Mouse (Mus musculus): ENCODE data around the gene Npas1.

Gene Npas1

GRCm38 (mm10) chr7:16477628-16478027 is at the start of gene Npas1:
Gene Npas1, minus strand, starts transcription at chr7:16477728.
- DNase-seq (ENCODE audit: low read depth, low spot score), result no peak

DNA sequence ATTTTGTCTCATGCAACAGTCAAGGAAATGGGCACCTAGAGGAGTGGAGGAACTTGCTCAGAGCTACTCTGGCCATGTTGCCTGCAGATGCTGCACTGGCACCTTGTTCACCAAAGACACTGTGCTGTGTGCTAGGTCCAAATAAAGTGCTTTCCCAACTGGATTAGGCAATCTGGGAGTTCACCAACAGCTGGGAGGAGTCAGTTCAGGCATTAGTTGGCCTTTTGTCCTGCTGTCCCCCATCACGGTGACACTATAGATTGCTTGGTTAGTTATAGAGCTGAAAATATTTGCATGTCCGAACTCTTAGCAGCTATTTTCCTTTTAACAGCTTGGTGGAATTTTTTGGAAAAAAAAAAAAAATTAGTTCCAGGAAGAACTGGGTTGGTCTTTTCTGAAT is 48.5 kb upstream of the Npas1 start:
- no peak for DNase-seq (ENCODE audit: low read depth, low spot score)

DNA sequence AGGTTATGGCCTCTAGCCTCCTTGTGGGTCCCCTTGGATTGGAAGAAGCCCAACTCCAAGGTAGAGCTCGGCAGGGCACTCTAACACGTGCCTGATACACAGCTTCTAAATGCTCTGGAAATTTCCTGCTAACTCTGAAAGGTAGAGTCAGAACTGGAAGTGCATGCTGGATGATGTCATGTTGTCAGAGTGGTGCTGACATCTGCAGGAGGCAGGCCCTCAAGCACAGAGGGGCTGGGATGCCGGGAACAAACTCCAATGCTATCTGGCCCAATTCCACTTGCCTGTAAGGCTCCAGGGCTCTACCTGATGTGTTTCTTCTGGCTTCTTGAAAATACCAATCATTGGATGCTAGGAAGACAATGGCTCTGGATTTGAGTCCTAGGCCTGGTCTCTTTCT is 47.9 kb upstream of the Npas1 start:
- DNase-seq (ENCODE audit: low read depth, low spot score), result no peak

DNA sequence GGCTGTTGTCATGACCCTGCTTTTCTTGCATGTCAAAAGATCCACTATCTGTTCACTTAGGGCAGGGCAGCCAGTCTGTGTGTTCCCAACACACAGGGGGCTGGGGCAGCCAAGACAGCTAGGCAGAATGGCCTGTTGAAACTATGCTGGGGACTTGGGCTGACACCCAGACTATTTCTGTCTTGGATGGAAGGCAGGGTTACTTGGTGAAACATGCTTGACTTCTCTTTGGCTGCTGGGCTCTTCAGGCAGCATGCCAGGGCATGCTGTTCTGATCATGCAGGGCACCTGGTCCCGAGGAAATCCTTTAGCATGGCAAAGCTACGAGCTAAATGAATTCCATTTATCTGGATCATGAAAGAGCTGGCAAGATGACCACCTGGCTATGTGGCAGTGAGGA is 46.8 kb upstream of the Npas1 start:
- DNase-seq (ENCODE audit: low read depth, low spot score), result no peak

- no peak for DNase-seq (ENCODE audit: low read depth, low spot score)
These were observed 41.8 kb upstream of the Npas1 start for GRCm38 (mm10) chr7:16519310-16519709.

- no peak for DNase-seq (ENCODE audit: low read depth, low spot score)
These were observed 39.7 kb upstream of the Npas1 start for GRCm38 (mm10) chr7:16517198-16517597.

- peak; percentile 71 for DNase-seq (ENCODE audit: low read depth, low spot score)
These were observed 29.8 kb upstream of the Npas1 start for GRCm38 (mm10) chr7:16507284-16507683.

DNA sequence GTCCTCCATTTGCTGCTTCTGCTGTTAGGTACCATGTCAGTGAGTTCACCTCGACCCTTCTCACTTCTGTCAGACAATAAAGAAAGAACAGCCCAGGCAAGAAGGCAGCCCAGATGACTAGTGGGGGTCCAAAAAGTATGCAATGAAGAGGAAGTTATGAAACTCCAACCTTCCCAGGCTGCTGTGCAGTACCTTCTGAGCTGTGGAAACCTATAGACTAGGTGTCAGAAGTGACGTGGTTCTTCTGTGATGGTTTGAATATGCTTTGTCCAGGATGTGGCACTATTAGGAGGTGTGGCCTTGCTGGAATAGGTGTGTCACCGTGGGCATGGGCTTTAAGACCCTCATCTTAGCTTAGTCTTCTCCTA is 27.7 kb upstream of the Npas1 start:
- DNase-seq (ENCODE audit: low read depth, low spot score), result no peak

DNA sequence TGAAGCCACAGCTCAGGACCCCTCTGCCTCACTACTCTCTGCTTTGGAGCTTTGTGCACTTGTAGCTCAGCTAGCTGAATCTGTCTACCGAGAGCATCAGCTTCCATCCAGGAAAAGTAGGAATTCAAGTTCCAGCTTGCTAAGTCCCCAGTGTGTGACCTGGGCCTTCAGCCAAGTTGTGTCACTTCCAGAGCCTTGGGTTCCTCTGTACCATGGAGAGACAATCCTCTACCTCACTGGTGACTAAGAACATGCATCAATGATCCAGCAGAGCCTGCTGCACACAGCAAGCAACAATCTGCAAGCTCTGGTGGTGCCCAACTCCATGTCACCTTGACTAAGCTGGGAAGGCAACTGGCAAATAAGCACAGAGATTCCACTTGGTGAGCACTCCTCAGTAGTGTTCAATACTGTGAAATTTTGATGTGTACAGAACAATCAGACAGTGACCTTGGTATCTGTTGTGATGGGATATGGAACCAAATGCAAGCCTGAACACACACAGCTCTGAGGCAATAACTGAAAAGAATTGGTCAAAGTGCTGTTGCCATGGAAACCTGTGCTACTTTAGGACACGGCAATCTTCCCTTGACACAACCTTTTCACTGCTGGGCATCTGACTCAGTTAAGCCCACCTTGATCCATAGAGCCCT is 27.2 kb upstream of the Npas1 start:
- DNase-seq (ENCODE audit: low read depth, low spot score), result no peak

DNA sequence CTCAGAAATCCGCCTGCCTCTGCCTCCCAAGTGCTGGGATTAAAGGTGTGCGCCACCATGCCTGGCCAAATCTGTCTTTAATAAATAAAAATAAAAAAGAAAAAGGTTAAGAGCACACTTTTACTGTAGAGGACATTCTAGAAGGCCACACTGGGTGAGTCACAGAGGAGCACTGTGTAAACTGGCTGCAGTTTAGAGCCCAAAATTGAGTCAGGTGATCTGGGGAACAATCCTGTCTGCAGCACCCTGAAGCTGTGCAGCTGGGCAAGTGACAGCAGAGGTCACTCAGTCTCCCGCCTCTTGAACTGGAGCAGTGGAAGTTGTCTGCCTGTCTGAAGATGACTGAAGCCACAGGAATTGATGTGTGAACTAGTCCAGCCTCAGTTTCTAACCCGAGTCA is 24.0 kb upstream of the Npas1 start:
- no peak for DNase-seq (ENCODE audit: low read depth, low spot score)

DNA sequence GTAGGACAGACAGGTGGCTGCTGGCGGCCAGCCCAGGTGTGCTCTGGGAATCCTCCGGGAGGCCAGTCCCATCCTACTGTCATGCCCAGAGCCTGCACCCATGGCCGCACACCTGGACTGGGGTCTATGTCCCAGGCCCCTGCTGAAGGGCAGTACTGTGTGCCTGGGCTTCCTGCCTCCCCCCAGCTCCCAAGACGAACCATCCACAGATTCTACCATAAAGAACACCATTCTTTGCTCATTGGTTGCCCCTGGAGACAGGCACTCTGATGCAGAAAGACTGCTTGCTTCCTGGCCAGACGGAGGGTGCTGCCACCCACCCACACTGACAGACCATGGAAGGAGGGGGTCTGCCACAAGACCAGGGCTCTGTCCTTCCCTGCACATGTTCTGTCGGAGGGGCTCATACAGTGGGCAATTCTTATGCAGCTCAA is 22.2 kb upstream of the Npas1 start:
- no peak for DNase-seq (ENCODE audit: low read depth, low spot score)

- no peak for DNase-seq (ENCODE audit: low read depth, low spot score)
These were observed 18.7 kb upstream of the Npas1 start for GRCm38 (mm10) chr7:16496260-16496659.

DNA sequence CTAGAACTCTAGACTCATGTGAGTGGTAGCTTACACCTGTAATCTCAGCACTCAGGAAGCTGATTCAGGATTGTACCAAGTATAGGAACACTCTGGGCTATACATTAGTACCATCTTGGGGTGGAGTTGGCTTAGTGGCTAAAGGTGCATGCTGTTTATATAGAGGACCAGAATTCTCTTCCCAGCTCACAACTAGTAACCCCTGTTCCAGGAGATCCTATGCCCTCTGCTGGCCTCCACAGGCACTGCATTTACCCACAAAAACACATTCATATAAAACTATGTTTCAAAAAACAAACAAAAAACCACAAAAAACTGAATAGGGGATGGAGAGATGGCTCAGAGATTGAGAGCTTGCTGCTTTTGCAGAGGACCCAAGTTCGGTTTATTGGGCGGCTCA is 15.8 kb upstream of the Npas1 start:
- no peak for DNase-seq (ENCODE audit: low read depth, low spot score)

- no peak for DNase-seq (ENCODE audit: low read depth, low spot score)
These were observed 14.7 kb upstream of the Npas1 start for GRCm38 (mm10) chr7:16492211-16492610.

GRCm38 (mm10) chr7:16491759-16492158 is 14.2 kb upstream of the Npas1 start:
- DNase-seq (ENCODE audit: low read depth, low spot score), result peak; percentile 73

DNA sequence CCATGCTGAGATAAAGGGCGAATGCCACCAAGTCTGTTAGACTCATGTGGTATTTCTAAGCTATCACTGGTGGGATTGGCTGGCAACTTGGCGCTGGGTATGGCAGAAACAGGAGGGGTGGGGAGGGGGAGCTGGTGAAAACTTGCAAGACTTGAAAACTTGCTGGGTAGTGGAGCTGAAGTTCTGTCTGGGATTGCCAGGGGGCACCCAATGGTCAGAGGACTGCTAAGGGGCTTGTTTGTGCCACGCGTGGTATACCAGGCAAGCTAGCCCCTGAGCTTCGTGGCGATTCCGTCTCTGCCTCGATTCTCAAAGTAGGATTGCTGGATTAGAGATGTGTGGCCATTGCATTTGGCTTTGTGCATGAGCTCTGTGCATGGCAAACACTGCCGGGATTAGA is 12.4 kb upstream of the Npas1 start:
- DNase-seq (ENCODE audit: low read depth, low spot score), result peak; percentile 85

- no peak for DNase-seq (ENCODE audit: low read depth, low spot score)
These were observed 11.3 kb upstream of the Npas1 start for GRCm38 (mm10) chr7:16488816-16489215.

DNA sequence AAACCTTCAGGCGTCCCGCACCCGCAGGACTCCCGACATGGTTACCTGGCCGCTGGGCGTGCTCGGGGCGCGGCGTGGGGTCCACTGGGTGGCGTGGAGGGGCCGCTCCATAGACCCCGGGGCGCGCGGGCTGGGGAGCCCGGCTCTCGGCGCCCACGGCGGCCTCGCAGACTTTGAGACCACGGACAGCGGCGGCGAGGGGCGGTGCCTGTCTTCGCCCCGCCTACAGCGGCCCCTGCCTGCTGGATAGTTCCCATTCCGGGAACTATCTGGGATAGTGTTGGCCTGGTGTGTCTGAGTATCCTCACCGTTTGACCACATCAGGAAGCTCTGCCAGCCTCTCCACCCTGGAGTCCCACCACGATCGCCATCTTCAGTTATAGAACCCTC is 933 bp downstream of the Npas1 start:
- no peak for DNase-seq (ENCODE audit: low read depth, low spot score)

GRCm38 (mm10) chr7:16475764-16476599 is 1.5 kb downstream of the Npas1 start:
- DNase-seq (ENCODE audit: low read depth, low spot score), result no peak

DNA sequence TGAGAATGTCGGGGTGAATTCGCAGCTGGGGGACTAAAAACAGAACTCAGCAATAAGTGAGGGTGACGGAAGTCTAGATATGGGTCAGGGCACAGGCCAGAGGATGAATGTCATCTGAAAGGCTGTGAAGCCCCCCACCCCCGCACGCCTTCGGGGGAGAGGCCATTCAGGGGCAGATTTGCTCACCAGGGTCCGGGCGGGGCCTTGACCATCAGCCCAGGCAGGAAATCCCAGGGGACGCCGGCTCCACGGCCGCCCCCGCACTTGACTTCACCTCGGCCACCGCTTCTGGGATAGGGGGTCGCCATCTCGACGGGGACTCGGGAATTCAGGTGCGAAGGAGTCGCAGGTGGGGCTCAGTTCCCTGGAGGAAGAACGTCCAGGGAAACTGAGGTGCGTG is 2.2 kb downstream of the Npas1 start:
- DNase-seq (ENCODE audit: low read depth, low spot score), result no peak

GRCm38 (mm10) chr7:16474445-16474844 is 3.1 kb downstream of the Npas1 start:
- DNase-seq (ENCODE audit: low read depth, low spot score), result no peak

- DNase-seq (ENCODE audit: low read depth, low spot score), result no peak
These were observed 3.7 kb downstream of the Npas1 start for GRCm38 (mm10) chr7:16473847-16474246.

DNA sequence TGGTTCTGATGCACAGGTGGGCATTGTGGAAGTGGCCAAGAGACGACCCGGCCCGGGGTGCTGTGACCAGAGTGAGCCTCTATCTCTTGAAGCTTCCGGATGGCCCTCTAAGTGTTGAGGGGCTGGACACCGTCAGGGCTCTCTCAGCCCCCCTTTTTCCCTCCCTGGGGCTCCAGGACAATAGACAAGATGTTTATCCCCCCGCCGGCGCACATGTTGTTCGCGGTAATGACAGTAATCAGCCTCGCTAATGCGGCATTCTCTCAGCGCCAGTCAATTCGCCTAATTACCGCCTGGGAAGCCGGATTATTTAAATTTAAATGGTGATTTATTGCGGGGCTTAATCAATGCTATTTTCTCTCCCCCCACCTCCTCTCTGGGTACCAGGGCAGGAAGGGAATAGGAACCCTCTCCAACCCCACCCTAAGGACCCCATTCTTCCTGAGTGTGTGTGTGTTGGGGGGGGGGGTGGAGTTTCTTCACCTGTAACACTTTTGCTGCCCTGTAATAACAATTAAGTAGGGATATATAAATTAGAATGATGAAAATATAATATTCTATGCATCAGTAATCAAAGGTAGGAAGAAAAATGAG is 5.3 kb downstream of the Npas1 start:
- DNase-seq (ENCODE audit: low read depth, low spot score), result no peak
